Mouse (Mus musculus): ENCODE data around the gene As3mt. TPM values are rescaled to one million over a fixed set of nuclear protein-coding genes. Genes with fewer than 3 reads are reported as not detected.

The As3mt gene
- total RNA-seq (2015; ENCODE audit: low replicate concordance) (2.9 TPM in 2 replicates), total RNA-seq (2017; ENCODE audit: low replicate concordance) (4.2 and 5.9 TPM in 2 replicates)

- ATAC-seq (replicated peaks; ENCODE audit: low FRiP score, poor library complexity, severe bottlenecking): no peak
Measured at GRCm38 (mm10) chr19:46707296-46708151, at the start of gene As3mt. TSS of gene As3mt (plus strand) at chr19:46707458.

GRCm38 (mm10) chr19:46658348-46658747 lies 48.9 kb upstream of the As3mt start:
- ATAC-seq (replicated peaks; ENCODE audit: low FRiP score, poor library complexity, severe bottlenecking): no peak

GRCm38 (mm10) chr19:46658851-46659250 lies 48.4 kb upstream of the As3mt start:
- ATAC-seq (replicated peaks; ENCODE audit: low FRiP score, poor library complexity, severe bottlenecking): no peak

GRCm38 (mm10) chr19:46661511-46661910 lies 45.7 kb upstream of the As3mt start:
- ATAC-seq (replicated peaks; ENCODE audit: low FRiP score, poor library complexity, severe bottlenecking): no peak

GRCm38 (mm10) chr19:46662214-46662613 lies 45.0 kb upstream of the As3mt start:
- ATAC-seq (replicated peaks; ENCODE audit: low FRiP score, poor library complexity, severe bottlenecking): no peak

- ATAC-seq (replicated peaks; ENCODE audit: low FRiP score, poor library complexity, severe bottlenecking): no peak
Measured at GRCm38 (mm10) chr19:46662784-46663183, 44.5 kb upstream of the As3mt start.

GRCm38 (mm10) chr19:46665474-46665873 lies 41.8 kb upstream of the As3mt start:
- ATAC-seq (replicated peaks; ENCODE audit: low FRiP score, poor library complexity, severe bottlenecking): no peak

GRCm38 (mm10) chr19:46667300-46667699 lies 40.0 kb upstream of the As3mt start:
- ATAC-seq (replicated peaks; ENCODE audit: low FRiP score, poor library complexity, severe bottlenecking): no peak

- no peak for ATAC-seq (replicated peaks; ENCODE audit: low FRiP score, poor library complexity, severe bottlenecking)
Measured at GRCm38 (mm10) chr19:46668263-46668662, 39.0 kb upstream of the As3mt start.

- ATAC-seq (replicated peaks; ENCODE audit: low FRiP score, poor library complexity, severe bottlenecking): no peak
Measured at GRCm38 (mm10) chr19:46669802-46670201, 37.5 kb upstream of the As3mt start.

- ATAC-seq (replicated peaks; ENCODE audit: low FRiP score, poor library complexity, severe bottlenecking): no peak
Measured at GRCm38 (mm10) chr19:46670691-46671090, 36.6 kb upstream of the As3mt start.

- ATAC-seq (replicated peaks; ENCODE audit: low FRiP score, poor library complexity, severe bottlenecking): 0 out of 2 replicates have a peak, but pooled peaks have one; percentile 30
Measured at GRCm38 (mm10) chr19:46672766-46673418, 34.4 kb upstream of the As3mt start, which contains the start of gene Cyp17a1. TSS of gene Cyp17a1 (minus strand) at chr19:46673172.

- no peak for ATAC-seq (replicated peaks; ENCODE audit: low FRiP score, poor library complexity, severe bottlenecking)
Measured at GRCm38 (mm10) chr19:46675641-46676040, 31.6 kb upstream of the As3mt start.

- 0 out of 2 replicates have a peak, but pooled peaks have one; percentile 23 for ATAC-seq (replicated peaks; ENCODE audit: low FRiP score, poor library complexity, severe bottlenecking)
Measured at GRCm38 (mm10) chr19:46679720-46680383, 27.4 kb upstream of the As3mt start.

GRCm38 (mm10) chr19:46689460-46690372 lies 17.5 kb upstream of the As3mt start, which contains the start of gene Borcs7:
TSS of gene Borcs7 (plus strand) at chr19:46689906.
- ATAC-seq (replicated peaks; ENCODE audit: low FRiP score, poor library complexity, severe bottlenecking): peak; percentile 99

- no peak for ATAC-seq (replicated peaks; ENCODE audit: low FRiP score, poor library complexity, severe bottlenecking)
Measured at GRCm38 (mm10) chr19:46690387-46690786, 16.9 kb upstream of the As3mt start.

- no peak for ATAC-seq (replicated peaks; ENCODE audit: low FRiP score, poor library complexity, severe bottlenecking)
Measured at GRCm38 (mm10) chr19:46691078-46691477, 16.2 kb upstream of the As3mt start.

GRCm38 (mm10) chr19:46693146-46693545 lies 14.1 kb upstream of the As3mt start:
- ATAC-seq (replicated peaks; ENCODE audit: low FRiP score, poor library complexity, severe bottlenecking): no peak

- no peak for ATAC-seq (replicated peaks; ENCODE audit: low FRiP score, poor library complexity, severe bottlenecking)
Measured at GRCm38 (mm10) chr19:46696482-46696881, 10.8 kb upstream of the As3mt start.

Measured in erythroblast, adult 5-6 weeks (primary cell).